Mouse (Mus musculus): Measurements from ENCODE around the gene Zwilch. TPM values are rescaled to one million over a fixed set of nuclear protein-coding genes. Genes with fewer than 3 reads are reported as not detected.
"Not testable (repeated sequence)": the region's sequence is repeated elsewhere in the genome, so short reads cannot be mapped to it uniquely, and the experiment has no call there.

The Zwilch gene
- polyA plus RNA-seq, 1 experiment from 2014 or later, result 6.2 TPM

- peak overlapping the region; percentile 81 for H3K9ac ChIP-seq (ENCODE audit: low read length)
- H3K4me2 ChIP-seq (ENCODE audit: low read length), result peak overlapping the region; percentile 72
- peaks cover 8% of the 10 kb centered on the region; the same call in 1 of the 2 replicates for H3K4me1 ChIP-seq (ENCODE audit: control insufficient read depth, insufficient read depth, low read length)
- WGBS, result 4% methylated on average over 18 of the region's 18 CpGs
- DNase-seq (ENCODE audit: low spot score) (no peak), ATAC-seq (no peak; the same call in none of the 2 replicates)
- peak overlapping the region; percentile 72 for H3K27ac ChIP-seq (ENCODE audit: low read depth, low read length)
- peak overlapping the region; percentile 72 for H3K4me3 ChIP-seq (ENCODE audit: low read depth, low read length)
- peaks cover 23% of the 10 kb centered on the region for H3K36me3 ChIP-seq (ENCODE audit: control insufficient read depth, insufficient read depth, low read length)
- no peaks in the 10 kb centered on the region for H3K27me3 ChIP-seq (replicated peaks; ENCODE audit: control insufficient read depth, insufficient read depth, low read length)
- H3K9me3 ChIP-seq (replicated peaks; ENCODE audit: control insufficient read depth, low read length), result no peaks in the 10 kb centered on the region
Observed at GRCm38 (mm10) chr9:64172145-64172815, 624 bp downstream of the Zwilch start.

GRCm38 (mm10) chr9:64169967-64170366 lies 2.9 kb downstream of the Zwilch start:
- not testable (repeated sequence) for H3K9me3 ChIP-seq (replicated peaks; ENCODE audit: control insufficient read depth, low read length); H3K9ac ChIP-seq (ENCODE audit: low read length); H3K27ac ChIP-seq (ENCODE audit: low read depth, low read length); H3K4me1 ChIP-seq (ENCODE audit: control insufficient read depth, insufficient read depth, low read length); H3K36me3 ChIP-seq (ENCODE audit: control insufficient read depth, insufficient read depth, low read length); DNase-seq (ENCODE audit: low spot score); H3K4me2 ChIP-seq (ENCODE audit: low read length); ATAC-seq; H3K4me3 ChIP-seq (ENCODE audit: low read depth, low read length); H3K27me3 ChIP-seq (replicated peaks; ENCODE audit: control insufficient read depth, insufficient read depth, low read length)
- 92% methylated on average over 3 of the region's 3 CpGs for WGBS

- H3K4me1 ChIP-seq (ENCODE audit: control insufficient read depth, insufficient read depth, low read length), result no peaks in the 10 kb centered on the region
- H3K9ac ChIP-seq (ENCODE audit: low read length), result no peak overlapping the region
- no peak overlapping the region for H3K4me2 ChIP-seq (ENCODE audit: low read length)
- no peak overlapping the region for H3K4me3 ChIP-seq (ENCODE audit: low read depth, low read length)
- H3K9me3 ChIP-seq (replicated peaks; ENCODE audit: control insufficient read depth, low read length), result no peaks in the 10 kb centered on the region
- no peak for DNase-seq (ENCODE audit: low spot score)
- WGBS, result 92% methylated on average over 5 of the region's 5 CpGs
- H3K27me3 ChIP-seq (replicated peaks; ENCODE audit: control insufficient read depth, insufficient read depth, low read length), result no peaks in the 10 kb centered on the region
- H3K36me3 ChIP-seq (ENCODE audit: control insufficient read depth, insufficient read depth, low read length), result peaks cover 28% of the 10 kb centered on the region
- H3K27ac ChIP-seq (ENCODE audit: low read depth, low read length), result no peak overlapping the region
- ATAC-seq, result no peak
Observed at GRCm38 (mm10) chr9:64160471-64160870, 12.4 kb downstream of the Zwilch start.

GRCm38 (mm10) chr9:64156641-64157040 lies 16.3 kb downstream of the Zwilch start:
- no peak overlapping the region for H3K4me2 ChIP-seq (ENCODE audit: low read length)
- H3K4me1 ChIP-seq (ENCODE audit: control insufficient read depth, insufficient read depth, low read length), result no peaks in the 10 kb centered on the region
- no peak overlapping the region for H3K9ac ChIP-seq (ENCODE audit: low read length)
- DNase-seq (ENCODE audit: low spot score) (no peak), ATAC-seq (no peak)
- H3K27me3 ChIP-seq (replicated peaks; ENCODE audit: control insufficient read depth, insufficient read depth, low read length), result no peaks in the 10 kb centered on the region
- H3K27ac ChIP-seq (ENCODE audit: low read depth, low read length), result no peak overlapping the region
- H3K36me3 ChIP-seq (ENCODE audit: control insufficient read depth, insufficient read depth, low read length), result peaks cover 27% of the 10 kb centered on the region
- H3K9me3 ChIP-seq (replicated peaks; ENCODE audit: control insufficient read depth, low read length), result no peaks in the 10 kb centered on the region
- no peak overlapping the region for H3K4me3 ChIP-seq (ENCODE audit: low read depth, low read length)
- 95% methylated on average over 1 of the region's 1 CpGs for WGBS

- Histone ChIP-seq H3K4me2 (ENCODE audit: low read length) (no peak overlapping the region), H3K9me3 (replicated peaks; ENCODE audit: control insufficient read depth, low read length) (no peaks in the 10 kb centered on the region), H3K27me3 (replicated peaks; ENCODE audit: control insufficient read depth, insufficient read depth, low read length) (no peaks in the 10 kb centered on the region), H3K4me1 (ENCODE audit: control insufficient read depth, insufficient read depth, low read length) (no peaks in the 10 kb centered on the region), H3K27ac (ENCODE audit: low read depth, low read length) (no peak overlapping the region), H3K9ac (ENCODE audit: low read length) (no peak overlapping the region), H3K4me3 (ENCODE audit: low read depth, low read length) (no peak overlapping the region), H3K36me3 (ENCODE audit: control insufficient read depth, insufficient read depth, low read length) (peaks cover 20% of the 10 kb centered on the region; the same call in 1 of the 2 replicates)
- DNase-seq (ENCODE audit: low spot score) (no peak), ATAC-seq (no peak)
- 92% methylated on average over 9 of the region's 9 CpGs for WGBS
Observed at GRCm38 (mm10) chr9:64139879-64140278, 33.0 kb downstream of the Zwilch start.

GRCm38 (mm10) chr9:64138896-64139295 lies 34.0 kb downstream of the Zwilch start:
- not testable (repeated sequence) for H3K9me3 ChIP-seq (replicated peaks; ENCODE audit: control insufficient read depth, low read length); H3K4me3 ChIP-seq (ENCODE audit: low read depth, low read length); H3K27me3 ChIP-seq (replicated peaks; ENCODE audit: control insufficient read depth, insufficient read depth, low read length); H3K9ac ChIP-seq (ENCODE audit: low read length); H3K4me2 ChIP-seq (ENCODE audit: low read length); H3K27ac ChIP-seq (ENCODE audit: low read depth, low read length); ATAC-seq; H3K4me1 ChIP-seq (ENCODE audit: control insufficient read depth, insufficient read depth, low read length)
- peak; percentile 68 for DNase-seq (ENCODE audit: low spot score)
- 9% methylated on average over 6 of the region's 6 CpGs for WGBS
- H3K36me3 ChIP-seq (ENCODE audit: control insufficient read depth, insufficient read depth, low read length), result peaks cover 20% of the 10 kb centered on the region; the same call in 1 of the 2 replicates

- H3K27ac ChIP-seq (ENCODE audit: low read depth, low read length), result no peak overlapping the region
- no peaks in the 10 kb centered on the region for H3K27me3 ChIP-seq (replicated peaks; ENCODE audit: control insufficient read depth, insufficient read depth, low read length)
- H3K4me2 ChIP-seq (ENCODE audit: low read length), result no peak overlapping the region
- H3K9me3 ChIP-seq (replicated peaks; ENCODE audit: control insufficient read depth, low read length), result no peaks in the 10 kb centered on the region
- H3K36me3 ChIP-seq (ENCODE audit: control insufficient read depth, insufficient read depth, low read length), result no peaks in the 10 kb centered on the region
- 88% methylated on average over 6 of the region's 6 CpGs for WGBS
- no peak overlapping the region for H3K9ac ChIP-seq (ENCODE audit: low read length)
- H3K4me3 ChIP-seq (ENCODE audit: low read depth, low read length), result no peak overlapping the region
- DNase-seq (ENCODE audit: low spot score), result no peak
- H3K4me1 ChIP-seq (ENCODE audit: control insufficient read depth, insufficient read depth, low read length), result no peaks in the 10 kb centered on the region
- ATAC-seq, result no peak
Observed at GRCm38 (mm10) chr9:64131623-64132022, 41.3 kb downstream of the Zwilch start.

- Histone ChIP-seq H3K36me3 (ENCODE audit: control insufficient read depth, insufficient read depth, low read length) (no peaks in the 10 kb centered on the region), H3K9me3 (replicated peaks; ENCODE audit: control insufficient read depth, low read length) (no peaks in the 10 kb centered on the region), H3K4me2 (ENCODE audit: low read length) (no peak overlapping the region), H3K27ac (ENCODE audit: low read depth, low read length) (no peak overlapping the region), H3K4me1 (ENCODE audit: control insufficient read depth, insufficient read depth, low read length) (no peaks in the 10 kb centered on the region), H3K27me3 (replicated peaks; ENCODE audit: control insufficient read depth, insufficient read depth, low read length) (no peaks in the 10 kb centered on the region), H3K9ac (ENCODE audit: low read length) (no peak overlapping the region), H3K4me3 (ENCODE audit: low read depth, low read length) (no peak overlapping the region)
- 77% methylated on average over 12 of the region's 12 CpGs for WGBS
- ATAC-seq, result no peak
- DNase-seq (ENCODE audit: low spot score), result no peak
Observed at GRCm38 (mm10) chr9:64126121-64126520, 46.8 kb downstream of the Zwilch start.

GRCm38 (mm10) chr9:64125307-64125706 lies 47.6 kb downstream of the Zwilch start:
- no peak overlapping the region for H3K4me3 ChIP-seq (ENCODE audit: low read depth, low read length)
- no peak overlapping the region for H3K4me2 ChIP-seq (ENCODE audit: low read length)
- no peaks in the 10 kb centered on the region for H3K36me3 ChIP-seq (ENCODE audit: control insufficient read depth, insufficient read depth, low read length)
- ATAC-seq (no peak), DNase-seq (ENCODE audit: low spot score) (peak; percentile 7)
- 80% methylated on average over 3 of the region's 3 CpGs for WGBS
- H3K27ac ChIP-seq (ENCODE audit: low read depth, low read length), result no peak overlapping the region
- H3K9me3 ChIP-seq (replicated peaks; ENCODE audit: control insufficient read depth, low read length), result no peaks in the 10 kb centered on the region
- H3K4me1 ChIP-seq (ENCODE audit: control insufficient read depth, insufficient read depth, low read length), result no peaks in the 10 kb centered on the region
- H3K27me3 ChIP-seq (replicated peaks; ENCODE audit: control insufficient read depth, insufficient read depth, low read length), result no peaks in the 10 kb centered on the region
- no peak overlapping the region for H3K9ac ChIP-seq (ENCODE audit: low read length)
